In the genomic region with DNA sequence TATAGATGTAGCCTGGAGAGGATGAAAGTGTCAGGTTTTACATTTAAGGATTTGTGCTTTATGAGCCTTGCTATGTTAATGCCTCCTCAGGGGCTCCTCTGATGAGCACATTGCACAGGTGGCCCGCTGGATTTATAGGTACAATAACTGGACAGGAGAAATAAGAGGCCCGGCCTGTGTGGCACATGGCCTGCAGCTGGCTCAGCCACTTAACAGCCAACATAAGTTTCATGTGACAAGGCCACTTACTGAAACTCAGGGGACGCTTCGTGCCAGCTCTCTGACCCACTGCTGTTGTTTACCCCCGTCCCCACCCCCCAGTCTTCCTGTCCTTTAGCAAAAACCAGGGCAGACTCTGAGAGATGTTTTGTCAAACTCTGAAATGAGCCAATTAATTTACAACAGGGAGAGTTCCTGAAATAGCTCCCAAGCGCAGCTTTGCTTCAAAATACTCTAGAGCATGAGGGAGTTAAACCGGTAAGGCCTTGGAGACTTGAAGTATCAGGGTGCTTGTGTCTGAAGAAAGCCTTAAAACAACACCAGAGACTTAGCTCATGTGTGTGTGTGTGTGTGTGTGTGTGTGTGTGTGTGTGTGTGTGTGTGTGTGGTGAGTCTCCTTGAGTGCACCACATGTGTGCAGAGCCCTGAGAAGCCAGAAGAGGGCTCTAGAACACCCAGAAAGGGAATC, we compare ENCODE assay signal across 18 mouse cellular contexts.
A peak's percentile ranks its signal among the peaks of the same experiment; 100 is the strongest.
DNase-seq lines count a peak whose midpoint lies in the region; ATAC-seq lines count a peak whose summit lies in the region.
"Had no signal": no experiment of that assay in that cellular context is flagged by ENCODE, and none has a peak within 500 bp of the region (broad histone marks: within the 10 kb centered on the region; RNA-seq: fewer than 3 reads in every experiment).

No protein-coding gene starts in this region.

- DNase-seq in hindbrain, embryonic 10.5 days (ENCODE audit: low spot score) = no peak
- peak; percentile 44 for DNase-seq in embryo, embryonic 11.5 days (ENCODE audit: low read depth, low spot score)
- peak; percentile 82 for DNase-seq in forelimb bud, embryonic 11.5 days (ENCODE audit: low read depth, low spot score)
- DNase-seq in mesoderm, embryonic 11.5 days (ENCODE audit: low read depth, low spot score) = peak; percentile 59
- DNase-seq in gastrocnemius, postnatal 4 days (ENCODE audit: low spot score in 2 of 2) = no peak
- DNase-seq in cerebellum, postnatal 10 days = no peak
- DNase-seq: adrenal gland, postnatal 10 days; cerebellum, adult 11 months; heart, postnatal 4 days; kidney, adult 11 months; lung, postnatal 10 days; spleen, adult 18-20 months; thymus, adult 2 months had no signal

- no peak overlapping the region for H3K4me3 ChIP-seq in hindbrain, embryonic 16.5 days (ENCODE audit: low read length)
- H3K4me3 ChIP-seq in hindbrain, embryonic 10.5 days = no peak overlapping the region
- H3K4me3 ChIP-seq: forebrain, embryonic 13.5 days; heart, embryonic 13.5 days; limb, embryonic 15.5 days; megakaryocyte, embryonic 14.5 days had no signal

- H3K27me3 ChIP-seq in hindbrain, embryonic 16.5 days (replicated peaks; ENCODE audit: control insufficient read depth, insufficient read depth, low read length) = no peaks in the 10 kb centered on the region
- H3K27me3 ChIP-seq in hindbrain, embryonic 10.5 days (ENCODE audit: insufficient read depth, poor library complexity, severe bottlenecking) = no peaks in the 10 kb centered on the region
- H3K27me3 ChIP-seq: forebrain, embryonic 13.5 days; heart, embryonic 13.5 days; limb, embryonic 15.5 days; megakaryocyte, embryonic 14.5 days had no signal

- no peaks in the 10 kb centered on the region for H3K4me1 ChIP-seq in hindbrain, embryonic 16.5 days (ENCODE audit: control insufficient read depth, insufficient read depth, low read depth, low read length)
- H3K4me1 ChIP-seq in hindbrain, embryonic 10.5 days (replicated peaks) = no peaks in the 10 kb centered on the region
- H3K4me1 ChIP-seq: forebrain, embryonic 13.5 days; limb, embryonic 15.5 days; megakaryocyte, embryonic 14.5 days had no signal

- WGBS in hindbrain, embryonic 16.5 days = 70% methylated on average over 7 of the region's 7 CpGs
- WGBS in hindbrain, embryonic 10.5 days = 86% methylated on average over 7 of the region's 7 CpGs

- no peak overlapping the region for H3K4me2 ChIP-seq in hindbrain, embryonic 16.5 days (ENCODE audit: low read length)
- H3K4me2 ChIP-seq: forebrain, embryonic 13.5 days; heart, embryonic 13.5 days; limb, embryonic 15.5 days had no signal

- peak; percentile 52; the same call in 1 of the 2 replicates for ATAC-seq in hindbrain, embryonic 16.5 days
- ATAC-seq: forebrain, embryonic 13.5 days had no signal

- H3K27ac ChIP-seq in hindbrain, embryonic 16.5 days (ENCODE audit: low read depth, low read length) = no peak overlapping the region
- H3K27ac ChIP-seq in hindbrain, embryonic 10.5 days = no peak overlapping the region
- H3K27ac ChIP-seq: forebrain, embryonic 13.5 days; heart, embryonic 13.5 days; limb, embryonic 15.5 days had no signal

- no peaks in the 10 kb centered on the region for H3K36me3 ChIP-seq in hindbrain, embryonic 16.5 days (ENCODE audit: control insufficient read depth, insufficient read depth, low read length)
- H3K36me3 ChIP-seq in hindbrain, embryonic 10.5 days = no peaks in the 10 kb centered on the region
- H3K36me3 ChIP-seq: heart, embryonic 13.5 days; limb, embryonic 15.5 days had no signal

- H3K9ac ChIP-seq in hindbrain, embryonic 16.5 days (ENCODE audit: low read depth, low read length) = no peak overlapping the region
- H3K9ac ChIP-seq: forebrain, embryonic 13.5 days; heart, embryonic 13.5 days; limb, embryonic 15.5 days had no signal

- no peaks in the 10 kb centered on the region for H3K9me3 ChIP-seq in hindbrain, embryonic 16.5 days (ENCODE audit: control insufficient read depth, low read length)
- H3K9me3 ChIP-seq in hindbrain, embryonic 10.5 days = no peaks in the 10 kb centered on the region
- H3K9me3 ChIP-seq: forebrain, embryonic 13.5 days; heart, embryonic 13.5 days; limb, embryonic 15.5 days; megakaryocyte, embryonic 14.5 days had no signal

Comparison
In these comparisons a context has a peak if more than half of its experiments do, and no peak if none do; other contexts are left out.
1. DNase-seq: peak in embryo, embryonic 11.5 days (single experiment), forelimb bud, embryonic 11.5 days (single experiment) and mesoderm, embryonic 11.5 days (single experiment); none in hindbrain, embryonic 10.5 days (single experiment), gastrocnemius, postnatal 4 days (0 of 2) and cerebellum, postnatal 10 days (0 of 2).